Mouse (Mus musculus): ENCODE results near the gene Mtmr10. TPM values are rescaled to one million over a fixed set of nuclear protein-coding genes. Genes with fewer than 3 reads are reported as not detected.

Mtmr10 gene
- total RNA-seq, 2 experiments from 2014 or later, result 2.9 to 6.5 TPM

DNA sequence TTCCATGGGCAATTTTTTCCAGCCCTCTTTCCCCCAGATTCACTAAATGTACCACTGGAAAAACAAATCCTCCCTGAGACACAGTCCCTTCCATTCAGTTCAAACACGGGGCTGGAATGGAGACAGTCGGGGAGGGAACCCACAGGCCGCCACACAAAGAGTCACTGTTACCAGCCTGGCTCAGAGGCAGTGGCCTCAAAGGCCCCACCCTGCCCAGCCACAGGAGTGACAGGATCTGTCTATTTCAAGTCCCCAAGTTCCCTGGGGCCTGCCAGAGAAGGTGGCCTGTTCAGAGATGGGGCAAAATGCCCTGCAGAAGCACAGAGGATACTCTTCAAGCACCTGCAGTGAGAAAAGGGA is 73.1 kb downstream of the Mtmr10 start:
- no peak for ATAC-seq (replicated peaks; ENCODE audit: low FRiP score, low TSS enrichment, poor library complexity, severe bottlenecking)

DNA sequence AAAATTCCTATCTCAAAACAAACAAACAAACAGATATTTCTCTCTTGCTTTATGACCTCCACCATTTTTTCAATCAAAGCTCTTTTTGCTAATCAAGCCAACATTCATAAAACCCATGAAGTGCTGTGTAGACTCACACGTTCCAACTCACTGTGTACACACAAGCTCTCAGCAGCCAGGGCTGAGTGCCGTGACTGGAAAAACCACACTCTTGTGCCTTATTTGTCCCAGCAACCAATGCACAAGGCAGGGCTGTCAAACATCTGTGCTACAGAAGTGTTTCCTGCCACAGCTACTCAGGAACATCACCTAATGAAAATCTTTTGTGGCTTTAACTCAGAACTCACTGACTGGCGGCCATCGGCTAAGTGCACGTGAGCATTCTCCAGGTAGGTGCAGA is 78.4 kb downstream of the Mtmr10 start:
- ATAC-seq (replicated peaks; ENCODE audit: low FRiP score, low TSS enrichment, poor library complexity, severe bottlenecking), result no peak

DNA sequence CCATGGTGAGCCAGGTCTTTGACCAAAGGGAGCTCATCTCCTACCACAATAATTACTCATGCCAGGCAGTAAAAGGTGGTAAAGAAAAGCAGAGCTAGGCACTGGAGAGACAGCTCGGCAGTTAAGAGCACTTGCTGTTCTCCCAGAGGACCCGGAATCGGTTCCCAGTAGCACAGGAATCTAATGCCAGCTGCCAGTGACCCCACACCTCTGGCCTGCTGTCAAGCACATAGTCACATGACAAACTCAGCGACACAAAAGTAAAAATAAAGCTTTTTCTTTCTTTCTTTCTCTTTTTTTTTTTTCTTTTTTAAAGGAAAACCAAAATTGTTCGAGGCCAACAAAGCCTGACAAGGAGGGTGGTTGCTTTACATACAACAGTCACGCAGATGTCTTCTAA is 82.4 kb downstream of the Mtmr10 start:
- ATAC-seq (replicated peaks; ENCODE audit: low FRiP score, low TSS enrichment, poor library complexity, severe bottlenecking), result no peak

DNA sequence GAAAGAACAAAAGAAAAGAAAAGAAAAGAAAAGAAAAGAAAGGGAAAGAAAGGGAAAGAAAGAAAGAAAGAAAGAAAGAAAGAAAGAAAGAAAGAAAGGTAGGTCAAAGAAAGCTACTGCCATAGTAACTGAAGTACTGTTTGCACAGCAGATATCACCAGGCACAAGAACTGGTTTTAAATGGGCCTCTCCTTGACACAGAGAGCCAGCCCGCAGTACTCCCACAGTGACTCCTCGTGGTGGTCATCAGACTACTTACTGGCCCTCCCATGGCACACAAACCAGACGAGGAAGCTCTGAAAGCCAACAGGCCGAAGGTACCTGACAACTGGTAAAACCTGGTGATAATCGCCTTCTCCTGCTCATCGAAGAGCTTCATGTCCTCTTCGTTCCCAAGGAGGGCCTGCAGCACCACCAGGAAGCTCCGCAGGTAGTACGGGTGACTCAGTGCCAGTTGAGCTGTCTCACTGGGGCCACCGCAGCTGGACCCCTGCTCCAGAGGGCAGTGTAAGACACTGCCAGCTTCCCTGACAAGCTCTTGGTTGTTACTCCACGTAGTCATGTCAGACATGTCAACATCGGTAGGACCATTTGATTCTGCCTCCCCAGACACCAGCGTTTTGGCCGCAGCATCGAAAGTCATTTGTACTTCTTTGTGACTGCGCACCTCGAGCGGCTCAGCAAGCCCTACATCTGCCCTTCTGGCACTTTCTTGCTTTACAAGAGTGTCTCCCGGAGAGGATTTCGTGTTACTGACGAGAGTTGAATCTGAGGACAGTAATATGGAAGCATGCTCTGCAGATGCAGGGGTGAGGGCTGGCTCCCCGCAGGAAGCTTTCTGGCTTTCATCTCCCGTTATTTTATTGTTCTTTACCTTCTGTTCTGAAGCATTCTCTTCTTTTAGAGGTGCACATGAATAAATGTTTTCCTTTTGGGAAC is 84.8 kb downstream of the Mtmr10 start:
- no peak for ATAC-seq (replicated peaks; ENCODE audit: low FRiP score, low TSS enrichment, poor library complexity, severe bottlenecking)

DNA sequence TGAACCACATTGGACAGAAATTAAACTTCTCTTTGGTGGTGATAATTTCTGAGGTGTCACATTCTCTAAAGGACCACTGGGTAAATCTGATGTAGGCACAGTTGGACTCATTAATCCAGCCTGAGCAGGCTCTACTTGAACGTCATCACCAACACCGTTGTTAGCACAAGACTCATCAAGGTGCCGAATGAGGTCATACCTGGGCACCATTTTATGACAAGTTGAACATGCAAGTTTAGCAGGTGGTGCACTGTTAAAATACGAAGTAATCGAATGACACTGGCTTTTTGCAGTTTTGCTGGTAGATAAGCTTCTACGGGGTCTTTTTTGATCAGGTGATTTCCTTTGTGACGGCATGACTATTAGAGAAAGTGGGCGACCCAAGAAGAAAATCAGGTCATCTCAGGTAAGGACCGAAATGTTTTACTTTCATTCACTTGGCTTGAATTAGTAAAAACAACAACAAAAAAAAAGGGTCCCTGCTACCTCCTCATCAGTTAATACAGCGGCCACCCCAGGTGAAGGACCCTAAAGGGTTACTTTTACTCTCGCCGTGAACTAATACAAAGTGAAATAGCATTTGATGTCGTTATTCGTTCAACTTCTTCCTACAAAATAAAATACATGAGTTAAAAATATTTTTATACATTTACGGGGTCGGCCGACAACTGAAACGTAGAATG is 85.8 kb downstream of the Mtmr10 start:
- 0 out of 2 replicates have a peak, but pooled peaks have one; percentile 18 for ATAC-seq (replicated peaks; ENCODE audit: low FRiP score, low TSS enrichment, poor library complexity, severe bottlenecking)

DNA sequence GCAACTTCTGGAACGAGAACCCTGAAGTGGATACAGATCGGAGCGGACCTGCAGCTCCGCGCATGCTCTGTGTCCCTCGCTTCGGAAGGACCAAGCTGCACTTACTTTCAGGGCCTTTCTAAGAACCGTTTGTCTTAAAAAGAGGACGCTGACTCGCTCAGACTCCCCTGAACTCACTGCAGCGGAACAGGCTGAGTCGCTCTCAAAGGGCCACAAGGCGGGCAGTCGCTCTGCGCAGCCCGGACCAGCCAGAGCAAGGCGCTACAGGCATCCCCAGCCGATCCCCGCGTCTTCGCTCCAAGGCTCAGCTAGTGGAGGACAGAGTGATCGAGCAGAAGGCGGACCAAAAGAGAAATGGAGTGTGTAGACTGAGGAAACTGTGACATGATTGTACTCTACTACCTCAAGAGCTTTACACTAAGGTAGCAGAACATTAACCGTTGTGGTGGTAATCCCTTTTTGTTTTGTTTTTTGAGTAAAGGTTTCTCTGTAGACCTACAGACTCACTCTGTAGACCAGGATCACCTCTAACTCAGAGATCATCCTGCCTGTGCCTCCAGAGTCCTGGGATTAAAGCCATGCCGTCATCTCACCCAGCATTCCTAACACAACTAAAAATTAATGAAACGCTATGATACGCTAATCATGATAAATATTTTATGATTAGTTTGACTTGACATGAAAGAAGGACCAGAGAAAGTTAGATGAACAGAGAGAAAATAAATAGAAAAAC is 86.5 kb downstream of the Mtmr10 start, which contains the start of gene Fan1:
Fan1 (minus strand) TSS at position 266 of the 733 bp plus-strand sequence.
- ATAC-seq (replicated peaks; ENCODE audit: low FRiP score, low TSS enrichment, poor library complexity, severe bottlenecking), result peak; percentile 98

Other genes starting within 250 kb of the Mtmr10 start
- gene Trpm1, start 133.8 kb upstream of the Mtmr10 start, total RNA-seq (2014; fragmentation: Nextera tagmentation), result 3.1 and 6.3 TPM in 2 replicates
- not detected in 2 replicates for gene Trpm1, start 133.8 kb upstream of the Mtmr10 start, total RNA-seq (2017)
- gene Fan1, start 86.4 kb downstream of the Mtmr10 start, total RNA-seq (2014; fragmentation: Nextera tagmentation), result 6.3 and 6.9 TPM in 2 replicates
- 6.3 and 9.0 TPM in 2 replicates for gene Fan1, start 86.4 kb downstream of the Mtmr10 start, total RNA-seq (2017)
- 62.4 and 71.1 TPM in 2 replicates for gene Mphosph10, start 104.6 kb downstream of the Mtmr10 start, total RNA-seq (2014; fragmentation: Nextera tagmentation)
- gene Mphosph10, start 104.6 kb downstream of the Mtmr10 start, total RNA-seq (2017), result 180 and 206 TPM in 2 replicates
- 45.6 and 49.8 TPM in 2 replicates for gene Mcee, start 105.0 kb downstream of the Mtmr10 start, total RNA-seq (2014; fragmentation: Nextera tagmentation)
- gene Mcee, start 105.0 kb downstream of the Mtmr10 start, total RNA-seq (2017), result 80.3 and 112 TPM in 2 replicates
- gene Apba2, start 214.1 kb downstream of the Mtmr10 start, total RNA-seq (2014; fragmentation: Nextera tagmentation), result not detected in 2 replicates
- not detected in 2 replicates for gene Apba2, start 214.1 kb downstream of the Mtmr10 start, total RNA-seq (2017)

All from megakaryocyte-erythroid progenitor cell, adult 5-6 weeks (primary cell).